11 mouse cellular contexts compared by ENCODE assay signal in genomic region chr15:9463521-9464027, GRCm38 (mm10). TPM values are rescaled to one million over a fixed set of nuclear protein-coding genes. Genes with fewer than 3 reads are reported as not detected.
DNase-seq lines count a peak whose midpoint lies in the region; ATAC-seq lines count a peak whose summit lies in the region.
"Had no signal": no experiment of that assay in that cellular context is flagged by ENCODE, and none has a peak within 500 bp of the region (broad histone marks: within the 10 kb centered on the region; RNA-seq: fewer than 3 reads in every experiment).

No protein-coding gene starts in this region.

- H3K4me3 ChIP-seq in liver, embryonic 16.5 days (ENCODE audit: low read depth, low read length), result no peak overlapping the region
- no peak overlapping the region for H3K4me3 ChIP-seq in hindbrain, embryonic 14.5 days (replicated peaks; ENCODE audit: low read length)
- H3K4me3 ChIP-seq in kidney, embryonic 14.5 days (ENCODE audit: low read length), result no peak overlapping the region
- H3K4me3 ChIP-seq: lung, embryonic 15.5 days had no signal

- peak overlapping the region; percentile 52 for H3K4me2 ChIP-seq in liver, embryonic 16.5 days (ENCODE audit: low read depth, low read length)
- H3K4me2 ChIP-seq in hindbrain, embryonic 14.5 days (replicated peaks), result no peak overlapping the region
- H3K4me2 ChIP-seq in kidney, embryonic 14.5 days (replicated peaks; ENCODE audit: low read depth, low read length), result no peak overlapping the region
- H3K4me2 ChIP-seq: lung, embryonic 15.5 days had no signal

- peak; percentile 92 for ATAC-seq in liver, embryonic 16.5 days (ENCODE audit: low read depth)
- ATAC-seq in hindbrain, embryonic 14.5 days (ENCODE audit: low FRiP score), result no peak
- no peak for ATAC-seq in kidney, embryonic 14.5 days (ENCODE audit: low FRiP score, low TSS enrichment)

- WGBS in liver, embryonic 16.5 days (ENCODE audit: insufficient replicate concordance), result 16% methylated on average over 7 of the region's 7 CpGs
- WGBS in hindbrain, embryonic 14.5 days, result 72% methylated on average over 7 of the region's 7 CpGs
- WGBS in kidney, embryonic 14.5 days, result 65% methylated on average over 7 of the region's 7 CpGs

- H3K4me1 ChIP-seq in liver, embryonic 16.5 days (ENCODE audit: control insufficient read depth, low read depth, low read length), result peaks cover 6% of the 10 kb centered on the region; the same call in 1 of the 2 replicates
- no peaks in the 10 kb centered on the region for H3K4me1 ChIP-seq in hindbrain, embryonic 14.5 days (replicated peaks; ENCODE audit: control insufficient read depth, insufficient read depth, low read length)
- H3K4me1 ChIP-seq in kidney, embryonic 14.5 days (ENCODE audit: control insufficient read depth, insufficient read depth, low read length), result no peaks in the 10 kb centered on the region
- H3K4me1 ChIP-seq: lung, embryonic 15.5 days had no signal

- H3K9ac ChIP-seq in liver, embryonic 16.5 days (ENCODE audit: low read depth, low read length), result peak overlapping the region; percentile 42
- H3K9ac ChIP-seq in hindbrain, embryonic 14.5 days, result no peak overlapping the region
- no peak overlapping the region for H3K9ac ChIP-seq in kidney, embryonic 14.5 days (ENCODE audit: low read depth, low read length)
- H3K9ac ChIP-seq: lung, embryonic 15.5 days had no signal

- H3K27ac ChIP-seq in liver, embryonic 16.5 days (ENCODE audit: low read length), result peak overlapping the region; percentile 53
- no peak overlapping the region for H3K27ac ChIP-seq in hindbrain, embryonic 14.5 days
- no peak overlapping the region for H3K27ac ChIP-seq in kidney, embryonic 14.5 days (ENCODE audit: low read depth, low read length)
- H3K27ac ChIP-seq: lung, embryonic 15.5 days had no signal

- peak; percentile 6 for DNase-seq in lung, postnatal 36 days
- DNase-seq in lung, adult 18-20 months, result no peak
- DNase-seq in c-Kit-positive CD71-negative TER-119-negative erythroid progenitor cells, embryonic 14.5 days (ENCODE audit: low read depth), result peak; percentile 31
- DNase-seq in thymus, postnatal 25 days, result peak; percentile 27
- DNase-seq in hindbrain, embryonic 14.5 days (ENCODE audit: low spot score), result no peak
- DNase-seq in cerebellum, adult 18-20 months, result no peak
- DNase-seq: adrenal gland, adult 8-10 months; kidney, postnatal 10 days had no signal

- H3K9me3 ChIP-seq in liver, embryonic 16.5 days (replicated peaks; ENCODE audit: control insufficient read depth, low read length), result no peaks in the 10 kb centered on the region
- no peaks in the 10 kb centered on the region for H3K9me3 ChIP-seq in hindbrain, embryonic 14.5 days (ENCODE audit: control insufficient read depth, low read length)
- no peaks in the 10 kb centered on the region for H3K9me3 ChIP-seq in kidney, embryonic 14.5 days (ENCODE audit: control insufficient read depth, low read length)
- H3K9me3 ChIP-seq: lung, embryonic 15.5 days had no signal

- no peaks in the 10 kb centered on the region for H3K27me3 ChIP-seq in liver, embryonic 16.5 days (ENCODE audit: control insufficient read depth, insufficient read depth, low read depth, low read length)
- no peaks in the 10 kb centered on the region for H3K27me3 ChIP-seq in hindbrain, embryonic 14.5 days (ENCODE audit: control insufficient read depth, insufficient read depth, low read length)
- no peaks in the 10 kb centered on the region for H3K27me3 ChIP-seq in kidney, embryonic 14.5 days (ENCODE audit: control insufficient read depth, insufficient read depth, low read length)
- H3K27me3 ChIP-seq: lung, embryonic 15.5 days had no signal

- H3K36me3 ChIP-seq in liver, embryonic 16.5 days (ENCODE audit: control insufficient read depth, insufficient read depth), result no peaks in the 10 kb centered on the region
- H3K36me3 ChIP-seq in hindbrain, embryonic 14.5 days (replicated peaks; ENCODE audit: control insufficient read depth, insufficient read depth), result no peaks in the 10 kb centered on the region
- no peaks in the 10 kb centered on the region for H3K36me3 ChIP-seq in kidney, embryonic 14.5 days (ENCODE audit: control insufficient read depth, insufficient read depth, low read length)
- H3K36me3 ChIP-seq: lung, embryonic 15.5 days had no signal

RNA-seq across cellular contexts. Expression of gene Capsl, which starts 27.7 kb away (rescaled TPM):
- 0.68 and 1.0 TPM in 2 replicates for polyA plus RNA-seq in liver, embryonic 16.5 days (2015; fragmentation: Nextera tagmentation; extraction: Ambion mirVana)
- 6.4 and 6.9 TPM in 2 replicates for polyA plus RNA-seq in hindbrain, embryonic 14.5 days (2014; fragmentation: Nextera tagmentation; extraction: Ambion mirVana)
- polyA plus RNA-seq in kidney, embryonic 14.5 days (2014; fragmentation: Nextera tagmentation; extraction: Ambion mirVana), result 2.2 and 2.4 TPM in 2 replicates

Comparison
In these comparisons a context has a peak if more than half of its experiments do, and no peak if none do; other contexts are left out.
1. DNase-seq: peak in lung, postnatal 36 days (single experiment), c-Kit-positive CD71-negative TER-119-negative erythroid progenitor cells, embryonic 14.5 days (single experiment) and thymus, postnatal 25 days (single experiment); none in lung, adult 18-20 months (0 of 2), hindbrain, embryonic 14.5 days (single experiment) and cerebellum, adult 18-20 months (0 of 2).